Mouse (Mus musculus) 3134 (cell line): ENCODE results near the gene Slc10a2.
"Not testable (repeated sequence)": the region's sequence is repeated elsewhere in the genome, so short reads cannot be mapped to it uniquely, and the experiment has no call there.

Experiments used
- DNase-seq: peaks from one replicate; pipeline ENCODE4 v3.0.0-alpha.2; 2011; ENCODE audit warnings: low spot score; ENCODE audit not compliant: insufficient read length; ENCODE audit errors: extremely low read depth

Slc10a2 gene

GRCm38 (mm10) chr8:5105186-5105585, at the start of gene Slc10a2:
Gene Slc10a2 (minus strand): TSS chr8:5105351.
- DNase-seq = no peak

- no peak for DNase-seq
Measured at GRCm38 (mm10) chr8:5129322-5129829, 24.2 kb upstream of the Slc10a2 start.

DNA sequence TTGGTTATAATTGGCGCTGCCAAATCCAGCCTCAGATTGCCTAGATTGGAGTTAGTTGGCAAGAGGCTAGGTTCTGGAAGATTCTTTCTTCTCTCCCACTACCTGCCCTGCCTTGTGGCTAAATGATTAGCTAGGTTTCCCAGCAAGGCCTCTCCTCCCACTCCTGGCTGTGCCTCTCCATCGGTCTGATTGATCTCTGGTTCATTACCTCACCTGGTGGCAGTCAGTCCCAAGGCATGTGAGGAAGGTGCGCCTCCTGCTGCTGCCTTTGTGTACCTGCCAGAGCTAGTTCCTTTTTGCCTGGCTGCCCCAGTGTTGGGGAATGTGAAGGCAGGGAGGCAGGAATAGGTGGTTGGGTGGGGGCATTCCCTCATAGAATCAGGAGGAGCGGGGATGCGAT, 1.7 kb upstream of the Slc10a2 start:
- no peak for DNase-seq

DNA sequence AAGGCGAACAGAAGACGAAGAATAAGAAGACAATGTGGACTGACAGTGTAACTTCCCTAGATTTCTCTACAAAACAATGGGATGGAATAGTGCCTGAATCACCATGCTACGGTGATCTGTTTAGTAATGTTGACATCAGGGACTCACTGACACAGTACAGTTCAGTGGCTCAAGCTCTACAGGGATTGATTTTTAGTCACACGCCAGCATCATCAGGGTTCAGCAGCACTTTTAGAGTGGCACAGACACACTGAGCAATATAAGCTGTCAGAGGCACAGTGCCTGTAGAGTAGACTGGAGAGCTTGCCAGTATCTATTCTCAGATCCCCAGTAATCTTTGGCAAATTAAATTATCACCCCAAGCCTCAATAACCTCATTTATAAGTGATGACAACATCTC, 9.8 kb downstream of the Slc10a2 start:
- no peak for DNase-seq

- not testable (repeated sequence) for DNase-seq
Measured at GRCm38 (mm10) chr8:5093991-5094390, 11.2 kb downstream of the Slc10a2 start.

DNA sequence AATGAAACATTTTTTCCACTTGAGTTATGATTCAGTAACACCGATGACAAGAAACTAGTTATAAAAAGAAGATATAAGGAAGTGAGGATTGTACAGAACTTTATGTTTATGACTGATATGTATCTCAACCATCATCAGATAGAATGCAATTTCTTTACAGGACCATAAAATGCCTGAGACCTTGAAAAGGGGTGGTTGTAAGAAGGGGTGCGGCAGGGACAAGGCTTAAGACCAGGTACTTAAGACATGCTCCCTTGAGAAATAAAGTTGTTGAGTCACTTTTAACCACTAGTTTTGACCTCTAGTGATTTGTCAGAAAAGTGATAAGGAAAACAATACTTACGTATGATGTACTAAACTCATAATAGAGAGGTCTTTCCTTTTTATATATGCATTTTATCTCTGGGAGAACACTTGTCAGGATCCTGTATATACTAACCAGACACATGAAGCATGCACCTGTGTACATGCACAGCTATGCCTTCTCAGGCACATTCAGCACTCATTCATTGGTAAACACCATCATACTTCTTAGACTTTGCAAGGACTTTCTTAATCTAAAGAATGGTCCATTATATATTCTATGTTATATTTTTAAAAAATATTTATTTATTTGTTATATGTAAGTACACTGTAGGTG, 31.4 kb downstream of the Slc10a2 start:
- no peak for DNase-seq

DNA sequence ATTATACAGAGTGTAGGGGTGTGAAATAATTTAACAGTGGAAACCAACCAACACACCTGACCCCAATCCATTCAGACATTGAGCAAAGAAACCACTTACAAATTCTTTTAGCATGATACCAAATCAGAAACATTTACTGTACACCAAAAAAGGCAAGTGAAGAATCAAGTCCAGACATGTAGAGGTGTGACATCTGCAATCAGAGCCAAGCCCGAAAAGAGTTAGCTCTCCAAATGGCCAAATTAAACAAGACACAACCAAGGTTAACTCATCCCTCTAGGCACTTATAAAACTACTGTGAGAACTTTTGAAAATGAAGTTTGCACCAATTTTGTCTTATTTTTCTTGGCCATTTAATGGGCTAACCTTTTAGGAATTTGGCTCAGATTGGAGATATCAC, 46.3 kb downstream of the Slc10a2 start:
- DNase-seq = no peak

- not testable (repeated sequence) for DNase-seq
Measured at GRCm38 (mm10) chr8:5044361-5044900, 60.7 kb downstream of the Slc10a2 start.

- no peak for DNase-seq
Measured at GRCm38 (mm10) chr8:5038811-5039561, 66.2 kb downstream of the Slc10a2 start.
